Mouse (Mus musculus) hindbrain, embryonic 13.5 days (tissue): Measurements from ENCODE around the gene Cldn18. TPM values are rescaled to one million over a fixed set of nuclear protein-coding genes. Genes with fewer than 3 reads are reported as not detected.

Experiments
- ATAC-seq: fragments of 200-750 bp; cut with Nextera tagmentation; 2 replicates; pipeline ENCODE4 v1.8.0; 2017; ENCODE audit warnings: moderate TSS enrichment; ENCODE audit not compliant: low FRiP score
- H3K27ac ChIP-seq: fragments of 300-500 bp; sonication (generic); 2 replicates; pipeline ENCODE4 v1.5.1; 2015; ENCODE audit warnings: inconsistent platforms, mild to moderate bottlenecking, moderate library complexity
- H3K27me3 ChIP-seq: fragments of 300-500 bp; sonication (generic); 2 replicates; pipeline ENCODE4 v1.6.1; 2015; ENCODE audit warnings: mild to moderate bottlenecking, inconsistent platforms
- H3K36me3 ChIP-seq: fragments of 300-500 bp; sonication (generic); 2 replicates; pipeline ENCODE4 v1.6.1; 2015; ENCODE audit warnings: mild to moderate bottlenecking, inconsistent platforms
- H3K4me1 ChIP-seq: fragments of 300-500 bp; sonication (generic); replicated peaks from 2 replicates; pipeline ENCODE4 v1.6.1; 2015; ENCODE audit warnings: inconsistent platforms
- H3K4me2 ChIP-seq: fragments of 300-500 bp; sonication (generic); 2 replicates; pipeline ENCODE4 v1.6.1; 2015; ENCODE audit warnings: inconsistent platforms, mild to moderate bottlenecking, moderate library complexity
- H3K4me3 ChIP-seq: fragments of 300-500 bp; sonication (generic); 2 replicates; pipeline ENCODE4 v1.5.1; 2015; ENCODE audit warnings: mild to moderate bottlenecking, inconsistent platforms
- H3K9ac ChIP-seq: fragments of 300-500 bp; sonication (generic); 2 replicates; pipeline ENCODE4 v1.6.1; 2015; ENCODE audit warnings: mild to moderate bottlenecking, inconsistent platforms
- H3K9me3 ChIP-seq: fragments of 300-500 bp; sonication (generic); 2 replicates; pipeline ENCODE4 v1.6.1; 2016; ENCODE audit warnings: inconsistent platforms
- WGBS: fragments of 180-500 bp; shearing (Covaris S2); methylation state at CpG from one replicate; pipeline ENCODE4 v1.1.7; 2015; 5-methylcytosine and 5-hydroxymethylcytosine counted together
- polyA plus RNA-seq: library from polyadenylated mRNA; unstranded; fragments of >200 nt; fragmentation: Nextera tagmentation; extraction: Ambion mirVana; gene quantifications from 2 replicates; pipeline ENCODE4 v1.2.1, GENCODE M21; 2015

The Cldn18 gene
- polyA plus RNA-seq, 1 experiment from 2014 or later = 0.18 TPM

GRCm38 (mm10) chr9:99675714-99676113 lies 41.4 kb downstream of the Cldn18 start:
- WGBS = 91% methylated on average over 3 of the region's 3 CpGs
- Histone ChIP-seq H3K27me3 (no peaks in the 10 kb centered on the region), H3K4me1 (no peaks in the 10 kb centered on the region), H3K4me3 (no peak overlapping the region), H3K9me3 (no peaks in the 10 kb centered on the region), H3K9ac (no peak overlapping the region), H3K36me3 (no peaks in the 10 kb centered on the region), H3K4me2 (no peak overlapping the region), H3K27ac (no peak overlapping the region)
- ATAC-seq = no peak

DNA sequence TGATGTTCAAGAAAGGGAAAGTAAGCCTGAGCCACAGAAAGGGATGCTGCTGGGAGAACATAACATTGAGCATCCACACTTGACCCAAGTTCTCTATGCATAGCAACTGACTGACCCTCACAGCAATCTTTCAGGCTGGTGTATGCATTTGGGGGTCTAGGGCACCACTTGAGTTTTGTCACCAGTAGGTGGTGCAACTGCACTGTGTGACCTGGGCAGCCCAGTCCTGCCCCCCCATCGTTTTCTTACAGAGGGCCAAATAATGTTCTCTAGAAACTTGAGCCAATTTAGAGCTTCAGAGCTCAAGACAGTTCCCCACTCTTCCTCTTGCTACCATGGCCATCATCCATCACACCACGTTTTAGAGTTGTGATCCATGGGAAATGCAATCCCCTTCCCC lies 45.5 kb downstream of the Cldn18 start:
- Histone ChIP-seq H3K36me3 (peaks cover 28% of the 10 kb centered on the region), H3K4me3 (no peak overlapping the region), H3K4me1 (no peaks in the 10 kb centered on the region), H3K27ac (no peak overlapping the region), H3K4me2 (no peak overlapping the region), H3K9me3 (0 out of 2 replicates have a peak, but pooled peaks cover 4% of the 10 kb centered on the region), H3K9ac (no peak overlapping the region), H3K27me3 (no peaks in the 10 kb centered on the region)
- WGBS = 46% methylated on average over 2 of the region's 2 CpGs
- no peak for ATAC-seq

DNA sequence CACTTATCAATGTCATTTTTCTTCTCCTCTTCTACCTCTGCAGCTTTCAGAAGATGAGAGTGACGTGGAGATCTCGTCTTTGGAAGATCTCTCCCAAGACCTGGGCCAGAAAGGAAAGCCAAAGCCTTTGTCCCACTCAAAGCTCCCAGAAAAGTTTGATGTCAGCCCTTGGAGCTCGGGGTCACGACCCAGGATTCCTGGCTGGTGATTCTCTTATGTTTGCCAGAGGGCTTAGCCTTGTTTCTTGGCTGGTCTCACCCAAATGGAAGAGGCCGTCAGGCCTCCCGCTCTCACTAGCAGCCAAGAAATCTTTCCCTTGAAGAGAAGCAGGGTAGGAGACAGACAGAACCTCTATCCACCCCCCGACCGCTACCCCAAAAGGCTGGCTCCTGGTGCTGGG lies 49.5 kb downstream of the Cldn18 start:
- H3K4me1 ChIP-seq = no peaks in the 10 kb centered on the region
- ATAC-seq = no peak
- no peak overlapping the region for H3K9ac ChIP-seq
- H3K36me3 ChIP-seq = peaks cover 50% of the 10 kb centered on the region
- no peak overlapping the region for H3K27ac ChIP-seq
- H3K9me3 ChIP-seq = 0 out of 2 replicates have a peak, but pooled peaks cover 4% of the 10 kb centered on the region
- H3K4me2 ChIP-seq = no peak overlapping the region
- H3K27me3 ChIP-seq = no peaks in the 10 kb centered on the region
- no peak overlapping the region for H3K4me3 ChIP-seq
- WGBS = 89% methylated on average over 8 of the region's 8 CpGs

- H3K4me3 ChIP-seq = no peak overlapping the region
- H3K27ac ChIP-seq = no peak overlapping the region
- 0 out of 2 replicates have a peak, but pooled peaks have one; percentile 21 for ATAC-seq
- H3K36me3 ChIP-seq = peaks cover 46% of the 10 kb centered on the region
- 91% methylated on average over 10 of the region's 10 CpGs for WGBS
- H3K9me3 ChIP-seq = no peaks in the 10 kb centered on the region
- no peak overlapping the region for H3K9ac ChIP-seq
- H3K27me3 ChIP-seq = no peaks in the 10 kb centered on the region
- H3K4me2 ChIP-seq = no peak overlapping the region
- H3K4me1 ChIP-seq = peaks cover 8% of the 10 kb centered on the region
Measured at GRCm38 (mm10) chr9:99662887-99663286, 54.2 kb downstream of the Cldn18 start.

DNA sequence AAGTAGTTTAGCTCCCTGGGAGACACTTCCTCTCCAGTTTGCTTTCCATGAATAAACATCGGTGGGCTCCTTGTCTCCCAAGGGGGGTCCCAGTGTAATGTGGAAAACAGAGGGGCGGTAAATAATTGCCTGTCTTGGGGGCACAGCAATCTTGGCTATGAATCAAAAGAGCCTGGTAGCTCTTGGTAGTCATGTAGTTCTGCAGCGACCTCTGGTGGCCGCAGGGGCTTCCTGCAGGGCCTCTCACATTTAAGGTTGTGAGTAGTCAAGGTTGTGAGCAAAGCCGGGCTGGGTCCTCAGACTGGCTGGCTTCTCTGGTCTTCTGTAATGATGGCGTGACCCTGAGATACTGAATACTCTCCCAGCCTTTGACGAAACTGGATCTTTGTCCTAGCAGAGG lies 54.7 kb downstream of the Cldn18 start:
- Histone ChIP-seq H3K9me3 (no peaks in the 10 kb centered on the region), H3K4me3 (no peak overlapping the region), H3K4me1 (peaks cover 8% of the 10 kb centered on the region), H3K27me3 (no peaks in the 10 kb centered on the region), H3K9ac (no peak overlapping the region), H3K27ac (no peak overlapping the region), H3K4me2 (no peak overlapping the region), H3K36me3 (peaks cover 44% of the 10 kb centered on the region)
- WGBS = 30% methylated on average over 7 of the region's 7 CpGs
- ATAC-seq = peak; percentile 72

DNA sequence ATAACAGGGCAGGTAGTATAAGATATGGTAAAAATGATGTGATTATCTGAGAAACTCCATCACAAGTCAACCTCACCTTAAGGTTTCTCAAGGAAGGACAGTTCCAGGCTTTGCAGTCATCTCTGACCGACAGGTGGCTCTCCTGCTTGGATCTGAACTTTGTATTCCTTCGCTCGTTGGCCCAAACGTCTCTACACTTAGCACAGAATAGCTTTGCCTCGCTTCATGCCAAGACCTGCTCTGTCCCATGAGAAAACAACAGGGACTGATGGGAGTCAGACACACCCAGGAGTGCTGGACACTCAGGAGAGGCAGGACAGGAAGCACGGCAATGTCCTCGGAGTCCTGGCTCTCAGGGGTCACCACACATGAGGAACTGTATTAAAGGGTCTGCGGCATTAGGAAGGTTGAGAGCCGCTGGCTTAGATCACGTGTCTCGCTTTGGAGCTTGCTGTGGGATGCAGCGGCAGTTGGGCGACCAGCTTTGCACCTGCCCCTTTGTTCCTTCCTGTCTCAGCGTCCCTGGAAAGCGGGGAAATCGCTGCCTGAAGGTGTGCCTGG lies 55.4 kb downstream of the Cldn18 start:
- Histone ChIP-seq H3K27me3 (no peaks in the 10 kb centered on the region), H3K9me3 (no peaks in the 10 kb centered on the region), H3K4me3 (no peak overlapping the region), H3K4me1 (peaks cover 8% of the 10 kb centered on the region), H3K36me3 (peaks cover 45% of the 10 kb centered on the region), H3K4me2 (no peak overlapping the region), H3K27ac (0 out of 2 replicates have a peak overlapping the region, but pooled peaks have one; percentile 23), H3K9ac (no peak overlapping the region)
- WGBS = 81% methylated on average over 16 of the region's 16 CpGs
- no peak for ATAC-seq

GRCm38 (mm10) chr9:99660756-99661155 lies 56.3 kb downstream of the Cldn18 start:
- Histone ChIP-seq H3K27ac (no peak overlapping the region), H3K9ac (no peak overlapping the region), H3K27me3 (no peaks in the 10 kb centered on the region), H3K4me2 (no peak overlapping the region), H3K9me3 (no peaks in the 10 kb centered on the region), H3K4me3 (no peak overlapping the region), H3K4me1 (peaks cover 8% of the 10 kb centered on the region), H3K36me3 (peaks cover 45% of the 10 kb centered on the region)
- ATAC-seq = no peak
- 73% methylated on average over 10 of the region's 10 CpGs for WGBS

GRCm38 (mm10) chr9:99646102-99646501 lies 71.0 kb downstream of the Cldn18 start:
- Histone ChIP-seq H3K4me1 (no peaks in the 10 kb centered on the region), H3K27ac (no peak overlapping the region), H3K36me3 (peaks cover 46% of the 10 kb centered on the region), H3K4me2 (no peak overlapping the region), H3K9ac (no peak overlapping the region), H3K4me3 (no peak overlapping the region), H3K9me3 (no peaks in the 10 kb centered on the region), H3K27me3 (no peaks in the 10 kb centered on the region)
- no peak for ATAC-seq
- 100% methylated on average over 6 of the region's 6 CpGs for WGBS

DNA sequence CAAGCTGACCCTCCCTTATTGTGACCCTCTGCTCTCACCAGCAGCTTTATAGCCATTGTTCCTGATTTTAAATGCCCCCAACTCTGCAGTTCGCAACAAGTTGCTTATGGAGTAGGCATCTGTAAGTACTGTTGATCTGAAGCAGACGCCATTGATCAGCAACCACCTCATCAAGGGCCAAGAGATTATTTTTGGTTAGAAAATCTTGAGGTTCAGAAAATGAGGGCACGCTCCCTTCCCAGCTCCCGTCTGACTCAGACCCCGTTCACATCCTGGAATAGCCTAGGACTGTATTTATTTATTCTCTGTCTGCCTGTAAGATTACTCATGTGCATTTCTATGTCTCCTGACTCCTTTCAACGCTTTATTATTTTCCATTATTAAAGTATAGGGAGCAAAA lies 71.7 kb downstream of the Cldn18 start:
- no peaks in the 10 kb centered on the region for H3K4me1 ChIP-seq
- no peaks in the 10 kb centered on the region for H3K9me3 ChIP-seq
- 87% methylated on average over 6 of the region's 6 CpGs for whole genome bisulfite sequencing
- H3K36me3 ChIP-seq = peaks cover 39% of the 10 kb centered on the region
- no peaks in the 10 kb centered on the region for H3K27me3 ChIP-seq
- H3K4me3 ChIP-seq = no peak overlapping the region
- no peak overlapping the region for H3K4me2 ChIP-seq
- no peak overlapping the region for H3K27ac ChIP-seq
- no peak for ATAC-seq
- H3K9ac ChIP-seq = no peak overlapping the region

DNA sequence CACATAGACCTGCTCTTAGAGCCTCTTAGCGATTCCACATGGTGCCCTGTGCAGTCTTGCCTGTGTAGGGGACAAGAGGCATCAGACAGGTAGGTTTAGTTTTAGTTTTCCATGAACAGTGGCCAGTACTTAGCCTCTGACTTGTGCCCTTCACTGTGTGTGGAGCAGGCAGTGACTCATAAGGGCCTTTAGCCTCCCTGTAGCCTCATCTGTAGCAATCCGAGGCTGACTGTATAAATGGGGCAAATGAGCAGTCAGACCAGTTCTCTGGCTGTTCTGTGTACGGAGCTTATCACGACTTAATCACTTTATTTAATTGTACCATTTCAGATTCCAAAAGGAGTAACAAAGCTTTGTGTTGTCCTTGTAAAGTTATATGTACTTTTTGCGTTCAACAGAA lies 77.1 kb downstream of the Cldn18 start:
- no peaks in the 10 kb centered on the region for H3K27me3 ChIP-seq
- no peak for ATAC-seq

More for the DNA sequence above, 77.1 kb downstream of the Cldn18 start:
- Histone ChIP-seq H3K4me1 (no peaks in the 10 kb centered on the region), H3K27ac (no peak overlapping the region), H3K4me2 (no peak overlapping the region), H3K9ac (no peak overlapping the region), H3K9me3 (no peaks in the 10 kb centered on the region), H3K36me3 (peaks cover 31% of the 10 kb centered on the region), H3K4me3 (no peak overlapping the region)
- 93% methylated on average over 5 of the region's 5 CpGs for WGBS

Other genes with a start within 250 kb of the Cldn18 start
- 63.7 and 68.9 TPM in 2 replicates for gene Armc8, start 148.4 kb downstream of the Cldn18 start, polyA plus RNA-seq
- gene Dbr1, start 141.5 kb downstream of the Cldn18 start, polyA plus RNA-seq = 26.0 and 26.8 TPM in 2 replicates
- gene A4gnt, start 104.8 kb downstream of the Cldn18 start, polyA plus RNA-seq = not detected in 2 replicates
- 8.9 and 10.8 TPM in 2 replicates for gene Dzip1l, start 87.8 kb downstream of the Cldn18 start, polyA plus RNA-seq
- gene Sox14, start 158.9 kb upstream of the Cldn18 start, polyA plus RNA-seq = 23.9 and 24.5 TPM in 2 replicates